Mouse (Mus musculus): Measurements from ENCODE around the gene Arid1b. TPM values are rescaled to one million over a fixed set of nuclear protein-coding genes. Genes with fewer than 3 reads are reported as not detected.

Gene Arid1b
- total and polyA plus RNA-seq, 2 experiments = 9.7 to 11.7 TPM

GRCm38 (mm10) chr17:4996121-4996813 is 2.1 kb downstream of the Arid1b start:
- under 1% methylated on average over 92 of the region's 95 CpGs for WGBS
- Histone ChIP-seq H3K36me3 (ENCODE audit: control insufficient read depth, insufficient read depth, low read length) (no peaks in the 10 kb centered on the region), H3K9ac (ENCODE audit: low read depth, low read length) (peak overlapping the region; percentile 100), H3K4me3 (ENCODE audit: insufficient read depth, low read depth, low read length) (peak overlapping the region; percentile 100), H3K79me2 (ENCODE audit: control insufficient read depth, insufficient read depth, low read length) (peaks cover 34% of the 10 kb centered on the region), H3K27me3 (ENCODE audit: control insufficient read depth, insufficient read depth, low read length) (no peaks in the 10 kb centered on the region), H3K27ac (replicated peaks; ENCODE audit: insufficient read depth, low read depth, low read length) (peak overlapping the region; percentile 99), H3K4me1 (ENCODE audit: control insufficient read depth, insufficient read depth, low read length) (peaks cover 16% of the 10 kb centered on the region)
- DNase-seq (ENCODE audit: extremely low read depth, low read depth, low spot score) = no peak
- TF ChIP-seq POLR2A (IDR thresholded peaks at IDR 0.05; ENCODE audit: extremely low read depth, insufficient read depth, low read length) = 0 out of 2 replicates have a peak, but pooled peaks have one; percentile 7
- no peak for TF ChIP-seq CTCF (IDR thresholded peaks at IDR 0.05; ENCODE audit: low read depth, low read length)

GRCm38 (mm10) chr17:4996814-4997549 is 2.9 kb downstream of the Arid1b start:
- H3K36me3 ChIP-seq (ENCODE audit: control insufficient read depth, insufficient read depth, low read length) = no peaks in the 10 kb centered on the region
- H3K27me3 ChIP-seq (ENCODE audit: control insufficient read depth, insufficient read depth, low read length) = no peaks in the 10 kb centered on the region
- H3K79me2 ChIP-seq (ENCODE audit: control insufficient read depth, insufficient read depth, low read length) = peaks cover 39% of the 10 kb centered on the region
- TF ChIP-seq POLR2A (IDR thresholded peaks at IDR 0.05; ENCODE audit: extremely low read depth, insufficient read depth, low read length) (no peak), CTCF (IDR thresholded peaks at IDR 0.05; ENCODE audit: low read depth, low read length) (no peak)
- DNase-seq (ENCODE audit: extremely low read depth, low read depth, low spot score) = peak; percentile 84
- H3K4me3 ChIP-seq (ENCODE audit: insufficient read depth, low read depth, low read length) = peak overlapping the region; percentile 100
- peaks cover 21% of the 10 kb centered on the region for H3K4me1 ChIP-seq (ENCODE audit: control insufficient read depth, insufficient read depth, low read length)
- H3K9ac ChIP-seq (ENCODE audit: low read depth, low read length) = peak overlapping the region; percentile 100
- H3K27ac ChIP-seq (replicated peaks; ENCODE audit: insufficient read depth, low read depth, low read length) = peak overlapping the region; percentile 99
- WGBS = under 1% methylated on average over 20 of the region's 20 CpGs

- no peaks in the 10 kb centered on the region for H3K36me3 ChIP-seq (ENCODE audit: control insufficient read depth, insufficient read depth, low read length)
- H3K27ac ChIP-seq (replicated peaks; ENCODE audit: insufficient read depth, low read depth, low read length) = no peak overlapping the region
- no peak for DNase-seq (ENCODE audit: extremely low read depth, low read depth, low spot score)
- no peak for TF ChIP-seq CTCF (IDR thresholded peaks at IDR 0.05; ENCODE audit: low read depth, low read length)
- no peak for TF ChIP-seq POLR2A (IDR thresholded peaks at IDR 0.05; ENCODE audit: extremely low read depth, insufficient read depth, low read length)
- peaks cover 22% of the 10 kb centered on the region for H3K4me1 ChIP-seq (ENCODE audit: control insufficient read depth, insufficient read depth, low read length)
- H3K79me2 ChIP-seq (ENCODE audit: control insufficient read depth, insufficient read depth, low read length) = peaks cover 45% of the 10 kb centered on the region
- H3K4me3 ChIP-seq (ENCODE audit: insufficient read depth, low read depth, low read length) = no peak overlapping the region
- H3K27me3 ChIP-seq (ENCODE audit: control insufficient read depth, insufficient read depth, low read length) = no peaks in the 10 kb centered on the region
- no peak overlapping the region for H3K9ac ChIP-seq (ENCODE audit: low read depth, low read length)
- 66% methylated on average over 3 of the region's 3 CpGs for WGBS
These were observed 3.8 kb downstream of the Arid1b start for GRCm38 (mm10) chr17:4997968-4998367.

- 26% methylated on average over 1 of the region's 1 CpGs for WGBS
- H3K4me1 ChIP-seq (ENCODE audit: control insufficient read depth, insufficient read depth, low read length) = peaks cover 25% of the 10 kb centered on the region
- H3K27me3 ChIP-seq (ENCODE audit: control insufficient read depth, insufficient read depth, low read length) = no peaks in the 10 kb centered on the region
These were observed 5.1 kb downstream of the Arid1b start for GRCm38 (mm10) chr17:4999256-4999655.

GRCm38 (mm10) chr17:5000001-5000400 is 5.9 kb downstream of the Arid1b start:
- Histone ChIP-seq H3K4me3 (ENCODE audit: insufficient read depth, low read depth, low read length) (no peak overlapping the region), H3K79me2 (ENCODE audit: control insufficient read depth, insufficient read depth, low read length) (peaks cover 60% of the 10 kb centered on the region), H3K27me3 (ENCODE audit: control insufficient read depth, insufficient read depth, low read length) (no peaks in the 10 kb centered on the region), H3K27ac (replicated peaks; ENCODE audit: insufficient read depth, low read depth, low read length) (0 out of 2 replicates have a peak overlapping the region, but pooled peaks have one; percentile 14), H3K36me3 (ENCODE audit: control insufficient read depth, insufficient read depth, low read length) (no peaks in the 10 kb centered on the region), H3K9ac (ENCODE audit: low read depth, low read length) (no peak overlapping the region), H3K4me1 (ENCODE audit: control insufficient read depth, insufficient read depth, low read length) (peaks cover 32% of the 10 kb centered on the region)
- no peak for DNase-seq (ENCODE audit: extremely low read depth, low read depth, low spot score)
- TF ChIP-seq CTCF (IDR thresholded peaks at IDR 0.05; ENCODE audit: low read depth, low read length) = no peak
- TF ChIP-seq POLR2A (IDR thresholded peaks at IDR 0.05; ENCODE audit: extremely low read depth, insufficient read depth, low read length) = no peak
- 31% methylated on average over 10 of the region's 10 CpGs for WGBS

More at GRCm38 (mm10) chr17:4999256-4999655, 5.1 kb downstream of the Arid1b start:
- no peak overlapping the region for H3K27ac ChIP-seq (replicated peaks; ENCODE audit: insufficient read depth, low read depth, low read length)
- H3K4me3 ChIP-seq (ENCODE audit: insufficient read depth, low read depth, low read length) = no peak overlapping the region
- H3K79me2 ChIP-seq (ENCODE audit: control insufficient read depth, insufficient read depth, low read length) = peaks cover 56% of the 10 kb centered on the region
- H3K36me3 ChIP-seq (ENCODE audit: control insufficient read depth, insufficient read depth, low read length) = no peaks in the 10 kb centered on the region
- DNase-seq (ENCODE audit: extremely low read depth, low read depth, low spot score) = no peak
- no peak overlapping the region for H3K9ac ChIP-seq (ENCODE audit: low read depth, low read length)
- TF ChIP-seq CTCF (IDR thresholded peaks at IDR 0.05; ENCODE audit: low read depth, low read length) = no peak
- TF ChIP-seq POLR2A (IDR thresholded peaks at IDR 0.05; ENCODE audit: extremely low read depth, insufficient read depth, low read length) = no peak
